ENCODE assay signal across 8 mouse cellular contexts in the genomic region with DNA sequence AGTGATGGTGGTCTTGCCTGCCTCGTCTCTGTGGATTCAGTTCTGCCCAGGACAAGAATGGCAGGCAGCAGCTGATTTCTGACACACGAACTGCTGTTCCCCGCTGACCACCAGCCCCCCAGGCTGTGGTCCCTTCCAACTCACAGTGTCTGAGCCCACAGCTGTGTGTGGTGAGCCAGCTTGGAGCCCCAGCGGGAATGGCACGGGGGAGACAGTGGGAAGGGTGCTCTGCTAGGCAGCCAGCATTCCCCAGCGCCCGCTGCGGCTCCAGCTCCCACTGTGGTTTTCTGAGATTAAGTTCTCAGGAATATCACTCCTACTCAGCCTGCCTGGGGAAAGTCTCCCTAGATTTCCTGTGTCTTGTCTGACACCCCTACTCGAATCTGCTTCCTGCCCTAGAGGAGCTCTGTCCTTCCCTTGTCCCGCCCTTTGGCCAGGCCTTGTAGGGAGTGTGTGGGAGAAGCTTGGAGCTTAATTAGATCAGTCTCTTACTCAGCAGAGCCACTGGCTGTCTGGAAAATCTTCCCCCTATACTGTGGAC. TPM values are rescaled to one million over a fixed set of nuclear protein-coding genes. Genes with fewer than 3 reads are reported as not detected.
A peak's percentile ranks its signal among the peaks of the same experiment; 100 is the strongest.
DNase-seq lines count a peak whose midpoint lies in the region; ATAC-seq and TF ChIP-seq lines count a peak whose summit lies in the region.

No protein-coding gene starts in this region.

- no peaks in the 10 kb centered on the region for H3K9me3 ChIP-seq in forebrain, embryonic 12.5 days
- no peaks in the 10 kb centered on the region for H3K9me3 ChIP-seq in forebrain, embryonic 15.5 days
- H3K9me3 ChIP-seq in midbrain, postnatal 0 days (ENCODE audit: low read length): no peaks in the 10 kb centered on the region

- peaks cover 62% of the 10 kb centered on the region for H3K36me3 ChIP-seq in forebrain, embryonic 12.5 days (replicated peaks)
- peaks cover 10% of the 10 kb centered on the region for H3K36me3 ChIP-seq in forebrain, embryonic 15.5 days
- H3K36me3 ChIP-seq in midbrain, postnatal 0 days (ENCODE audit: insufficient read depth, low read length): peaks cover 18% of the 10 kb centered on the region

- peak; percentile 63 for DNase-seq in NIH3T3 (ENCODE audit: low read depth)
- DNase-seq in heart, adult 9 months (ENCODE audit: low spot score in 2 of 2): peak; percentile 73 to 81
- peak; percentile 82 for DNase-seq in kidney, postnatal 10 days
- peak; percentile 55 to 65 for DNase-seq in lung, postnatal 4 days
- DNase-seq in midbrain, postnatal 0 days (ENCODE audit: low spot score): no peak

- no peak for TF ChIP-seq CTCF in midbrain, postnatal 0 days (IDR thresholded peaks at IDR 0.05)

- H3K4me2 ChIP-seq in forebrain, embryonic 12.5 days: no peak overlapping the region
- no peak overlapping the region for H3K4me2 ChIP-seq in forebrain, embryonic 15.5 days (replicated peaks)
- no peak overlapping the region for H3K4me2 ChIP-seq in midbrain, postnatal 0 days (ENCODE audit: low read depth, low read length, poor library complexity, severe bottlenecking)

- 63% methylated on average over 10 of the region's 10 CpGs for WGBS in forebrain, embryonic 12.5 days
- WGBS in forebrain, embryonic 15.5 days: 60% methylated on average over 10 of the region's 10 CpGs
- 68% methylated on average over 10 of the region's 10 CpGs for WGBS in midbrain, postnatal 0 days

- peak overlapping the region; percentile 54; the same call in 1 of the 2 replicates for H3K27ac ChIP-seq in forebrain, embryonic 12.5 days
- no peak overlapping the region for H3K27ac ChIP-seq in forebrain, embryonic 15.5 days (replicated peaks)
- no peak overlapping the region for H3K27ac ChIP-seq in midbrain, postnatal 0 days (ENCODE audit: low read depth, low read length)

- ATAC-seq in forebrain, embryonic 12.5 days (ENCODE audit: low FRiP score): no peak
- ATAC-seq in forebrain, embryonic 15.5 days (replicated peaks): no peak
- ATAC-seq in inflammation-experienced regulatory T-cells, adult 6 months: no peak
- ATAC-seq in midbrain, postnatal 0 days (ENCODE audit: low FRiP score): no peak

- H3K9ac ChIP-seq in forebrain, embryonic 12.5 days: no peak overlapping the region
- H3K9ac ChIP-seq in forebrain, embryonic 15.5 days (replicated peaks): no peak overlapping the region
- no peak overlapping the region for H3K9ac ChIP-seq in midbrain, postnatal 0 days (replicated peaks; ENCODE audit: low read length, poor library complexity, severe bottlenecking)

- no peak overlapping the region for H3K4me3 ChIP-seq in forebrain, embryonic 12.5 days (replicated peaks)
- no peak overlapping the region for H3K4me3 ChIP-seq in forebrain, embryonic 15.5 days
- no peak overlapping the region for H3K4me3 ChIP-seq in midbrain, postnatal 0 days (ENCODE audit: low read depth, low read length)

- H3K4me1 ChIP-seq in forebrain, embryonic 12.5 days: no peaks in the 10 kb centered on the region
- peaks cover 4% of the 10 kb centered on the region; the same call in 1 of the 2 replicates for H3K4me1 ChIP-seq in forebrain, embryonic 15.5 days
- H3K4me1 ChIP-seq in midbrain, postnatal 0 days (ENCODE audit: insufficient read depth, low read length): no peaks in the 10 kb centered on the region

- H3K27me3 ChIP-seq in forebrain, embryonic 12.5 days: no peaks in the 10 kb centered on the region
- no peaks in the 10 kb centered on the region for H3K27me3 ChIP-seq in forebrain, embryonic 15.5 days
- no peaks in the 10 kb centered on the region for H3K27me3 ChIP-seq in midbrain, postnatal 0 days (ENCODE audit: insufficient read depth, low read length)

RNA-seq across cellular contexts. Expression of a gene that starts 7.8 kb away (rescaled TPM):
- 112 and 118 TPM in 2 replicates for polyA plus RNA-seq in forebrain, embryonic 12.5 days (2016; fragmentation: Nextera tagmentation; extraction: Ambion mirVana)
- polyA plus RNA-seq in forebrain, embryonic 15.5 days (2015; fragmentation: Nextera tagmentation; extraction: Ambion mirVana): 41.7 and 55.9 TPM in 2 replicates
- polyA plus RNA-seq in inflammation-experienced regulatory T-cells, adult 6 months (2017; shearing (Covaris generic)): 10 to 100 TPM in 1 of 3 experiments, 1 to 10 TPM in 2; 5.5 to 54.9 (median 8.6) TPM
- total RNA-seq in midbrain, postnatal 0 days (2014; rRNA removed): 5.5 and 6.6 TPM in 2 replicates
- 6.3 and 8.2 TPM in 2 replicates for polyA plus RNA-seq in midbrain, postnatal 0 days (2015; fragmentation: Nextera tagmentation; extraction: Ambion mirVana)

RNA-seq across cellular contexts. Expression of a gene that starts 29.0 kb away (rescaled TPM):
- 34.1 and 40.3 TPM in 2 replicates for polyA plus RNA-seq in forebrain, embryonic 12.5 days (2016; fragmentation: Nextera tagmentation; extraction: Ambion mirVana)
- polyA plus RNA-seq in forebrain, embryonic 15.5 days (2015; fragmentation: Nextera tagmentation; extraction: Ambion mirVana): 15.9 and 17.3 TPM in 2 replicates
- polyA plus RNA-seq in inflammation-experienced regulatory T-cells, adult 6 months (2017; shearing (Covaris generic)): 10 to 100 TPM in 2 of 3 experiments, 1 to 10 TPM in 1; 9.2 to 21.2 (median 14.6) TPM
- total RNA-seq in midbrain, postnatal 0 days (2014; rRNA removed): 16.7 and 27.7 TPM in 2 replicates
- 9.6 and 10.3 TPM in 2 replicates for polyA plus RNA-seq in midbrain, postnatal 0 days (2015; fragmentation: Nextera tagmentation; extraction: Ambion mirVana)

RNA-seq across cellular contexts. Expression of a gene that starts 46.2 kb away (rescaled TPM):
- 6.1 and 6.2 TPM in 2 replicates for polyA plus RNA-seq in forebrain, embryonic 12.5 days (2016; fragmentation: Nextera tagmentation; extraction: Ambion mirVana)
- 2.9 and 3.7 TPM in 2 replicates for polyA plus RNA-seq in forebrain, embryonic 15.5 days (2015; fragmentation: Nextera tagmentation; extraction: Ambion mirVana)
- polyA plus RNA-seq in inflammation-experienced regulatory T-cells, adult 6 months (2017; shearing (Covaris generic)): not detected
- 14.9 and 15.2 TPM in 2 replicates for total RNA-seq in midbrain, postnatal 0 days (2014; rRNA removed)
- polyA plus RNA-seq in midbrain, postnatal 0 days (2015; fragmentation: Nextera tagmentation; extraction: Ambion mirVana): 2.9 TPM in 2 replicates
